Mouse (Mus musculus) liver, postnatal 0 days (tissue): Measurements from ENCODE around the gene A930033H14Rik.

Source experiments
- CTCF ChIP-seq: sonication (generic); IDR thresholded peaks from 2 replicates; pipeline ENCODE4 v1.5.1; 2016; ENCODE audit warnings: antibody characterized with exemption, low read depth
- EP300 ChIP-seq: IDR thresholded peaks from 2 replicates; pipeline ENCODE4 v1.6.1; 2016; ENCODE audit warnings: antibody characterized with exemption, low read depth, mild to moderate bottlenecking

GRCm38 (mm10) chr10:69221955-69222354, 9.1 kb upstream of the A930033H14Rik start:
- no peak for TF ChIP-seq CTCF
- peak; percentile 89 for TF ChIP-seq EP300
